Mouse (Mus musculus): Measurements from ENCODE around the gene Zbed5.
A peak's percentile ranks its signal among the peaks of the same experiment; 100 is the strongest.
"Not testable (repeated sequence)": the region's sequence is repeated elsewhere in the genome, so short reads cannot be mapped to it uniquely, and the experiment has no call there.

Gene Zbed5

DNA sequence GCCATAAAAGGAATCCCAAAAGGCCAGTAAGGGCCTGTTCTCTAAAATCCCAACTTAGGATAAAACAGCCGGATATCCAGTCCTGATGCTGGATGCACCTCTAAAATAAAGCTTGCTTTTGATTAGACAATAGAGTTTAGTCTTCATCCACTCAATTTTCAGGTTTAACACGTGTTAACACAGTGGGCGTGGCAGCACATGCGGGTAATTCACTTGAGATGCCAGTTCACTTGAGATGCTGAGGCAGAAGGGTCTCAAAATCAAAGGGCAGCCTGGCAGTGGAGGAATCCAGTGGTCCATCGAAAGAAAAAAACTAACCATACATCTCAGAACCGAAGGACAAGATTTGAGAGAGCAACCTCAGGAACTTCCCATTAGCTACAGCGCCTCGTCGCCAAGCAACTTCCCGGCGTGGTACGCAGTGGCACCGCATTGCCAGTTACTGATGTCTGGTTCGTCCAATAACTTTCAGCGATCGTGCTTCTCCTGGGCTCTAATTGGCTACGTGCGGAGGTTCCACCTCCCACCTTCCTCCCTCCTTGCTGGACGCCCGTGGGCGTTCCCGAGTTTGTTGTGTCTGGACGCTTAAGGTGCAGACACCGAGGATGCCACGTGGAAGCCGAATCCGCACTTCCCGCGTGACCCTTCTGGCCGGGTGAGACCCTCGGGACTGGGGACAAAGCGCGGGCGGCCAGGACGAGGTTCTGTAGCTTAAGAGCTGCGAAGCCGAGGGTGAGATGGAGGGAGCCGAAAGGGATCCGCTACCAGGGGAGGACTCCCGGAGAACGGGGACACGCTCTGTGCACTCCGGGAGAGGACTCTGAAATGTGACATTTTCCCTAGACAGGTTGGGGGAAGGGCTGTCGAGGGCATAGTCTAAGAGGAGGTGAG lies at the start of gene Zbed5:
TSS of gene Zbed5 (plus strand) at position 526 of the 891 bp plus-strand sequence.
- peak; percentile 95 for DNase-seq

DNA sequence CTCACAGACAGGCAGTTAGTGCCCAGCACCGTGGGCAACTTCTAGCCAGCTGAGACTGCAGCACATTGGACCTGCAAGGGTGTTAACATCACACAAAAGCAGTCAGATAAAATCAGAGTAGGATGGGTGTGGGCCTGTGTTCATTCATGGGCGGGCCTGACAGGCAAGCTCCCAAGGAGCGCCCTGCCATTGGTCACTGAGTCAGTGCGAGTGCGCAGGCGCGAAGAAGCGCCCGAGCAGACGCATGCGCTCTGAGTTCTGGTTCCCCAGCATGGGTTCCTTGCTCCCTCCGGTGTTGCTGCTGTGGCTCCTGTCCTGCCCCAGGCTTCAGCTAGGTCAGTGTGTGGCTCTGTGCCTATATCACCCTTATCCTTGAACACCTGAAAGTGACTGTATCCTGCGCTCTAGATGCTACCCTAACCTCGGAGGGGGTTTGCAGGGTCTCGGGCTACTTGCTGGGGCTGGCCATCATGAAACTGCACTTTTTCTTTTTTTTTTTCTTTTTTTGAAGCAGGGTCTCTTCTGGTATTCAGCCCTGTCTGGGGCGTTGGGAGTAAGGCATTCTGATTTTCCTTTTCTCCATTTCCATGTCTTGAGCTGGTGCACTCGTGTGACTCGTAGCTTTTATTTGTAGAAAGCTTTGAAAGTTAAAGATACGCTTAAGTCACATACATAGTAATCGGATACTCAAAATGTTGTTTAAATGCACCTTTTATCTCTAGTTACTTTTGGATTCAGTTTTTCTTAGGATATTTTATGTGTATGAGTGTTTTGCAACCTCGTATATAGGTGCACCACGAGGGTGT lies 48.6 kb upstream of the Zbed5 start, which contains the start of gene Sumf2:
TSS of gene Sumf2 (plus strand) at position 235 of the 806 bp plus-strand sequence.
- peak; percentile 97 for DNase-seq

DNA sequence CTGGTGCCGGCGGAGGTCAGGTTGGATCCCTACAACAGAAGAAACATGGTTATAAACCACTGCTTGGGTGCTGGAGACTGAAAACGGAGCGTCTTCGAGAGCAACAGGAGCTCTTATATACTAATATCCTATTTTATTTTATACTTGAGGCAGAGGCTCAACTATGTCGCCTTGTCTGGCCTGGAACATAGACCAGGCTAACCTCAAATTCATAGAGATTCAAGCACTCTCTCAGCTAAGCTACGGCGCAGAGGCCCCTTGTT lies 48.0 kb upstream of the Zbed5 start:
- no peak for DNase-seq

DNA sequence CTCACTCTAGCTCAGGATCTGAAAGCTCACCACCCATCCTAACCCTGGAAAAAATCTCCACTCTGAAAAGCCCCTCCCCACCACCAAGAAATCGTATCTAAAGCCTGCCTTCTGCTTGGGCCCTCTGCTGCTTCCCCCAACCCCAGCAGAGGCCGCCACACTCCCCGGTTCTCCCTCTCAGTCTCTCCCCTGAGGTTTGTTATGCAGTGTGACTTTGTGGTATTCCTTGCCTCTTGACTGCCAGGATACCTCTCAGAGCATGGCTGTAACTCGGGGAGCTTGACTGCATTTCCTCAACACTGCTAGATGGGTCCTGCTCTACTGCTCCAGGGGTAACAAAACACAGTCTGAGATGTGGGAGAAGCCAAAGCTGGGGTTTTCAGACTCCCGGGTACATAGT lies 40.4 kb upstream of the Zbed5 start:
- no peak for DNase-seq

DNA sequence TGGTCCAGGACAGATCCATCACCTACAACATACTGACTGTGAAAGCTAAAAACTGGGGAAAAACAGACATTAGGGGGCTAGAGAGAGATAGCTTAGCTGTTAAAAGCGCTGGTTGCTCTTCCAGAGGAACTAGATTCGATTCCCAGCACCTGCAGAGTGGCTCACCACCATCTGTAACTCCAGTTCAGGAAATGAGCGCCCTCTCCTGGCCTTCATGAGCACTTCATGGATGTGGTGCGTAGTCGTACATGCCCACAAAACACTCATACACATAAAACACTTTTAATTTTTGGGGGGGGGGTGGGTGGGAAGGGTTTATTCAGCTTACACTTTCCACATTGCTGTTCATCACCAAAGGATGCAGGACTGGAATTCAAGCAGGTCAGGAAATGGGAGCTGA lies 39.1 kb upstream of the Zbed5 start:
- DNase-seq: no peak

DNA sequence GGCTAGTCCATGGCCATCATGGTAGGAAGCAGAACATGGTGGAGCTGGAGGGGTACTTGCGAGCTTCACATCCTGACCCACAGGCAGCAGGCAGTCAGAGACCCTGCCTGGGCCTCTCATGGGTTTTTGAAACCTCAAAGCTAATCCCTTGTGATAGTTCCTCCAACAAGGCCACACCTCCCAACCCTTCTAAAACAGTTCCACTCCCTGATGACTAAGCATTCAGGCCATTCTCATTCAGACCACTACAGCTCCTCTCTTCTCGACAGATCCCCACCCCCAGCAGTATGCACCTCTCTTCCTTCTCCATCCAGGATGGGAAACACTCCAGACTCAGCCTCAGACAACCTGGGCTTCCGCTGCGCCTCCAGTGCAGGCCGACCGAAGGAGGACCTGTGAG lies 33.2 kb upstream of the Zbed5 start:
- no peak for DNase-seq

DNA sequence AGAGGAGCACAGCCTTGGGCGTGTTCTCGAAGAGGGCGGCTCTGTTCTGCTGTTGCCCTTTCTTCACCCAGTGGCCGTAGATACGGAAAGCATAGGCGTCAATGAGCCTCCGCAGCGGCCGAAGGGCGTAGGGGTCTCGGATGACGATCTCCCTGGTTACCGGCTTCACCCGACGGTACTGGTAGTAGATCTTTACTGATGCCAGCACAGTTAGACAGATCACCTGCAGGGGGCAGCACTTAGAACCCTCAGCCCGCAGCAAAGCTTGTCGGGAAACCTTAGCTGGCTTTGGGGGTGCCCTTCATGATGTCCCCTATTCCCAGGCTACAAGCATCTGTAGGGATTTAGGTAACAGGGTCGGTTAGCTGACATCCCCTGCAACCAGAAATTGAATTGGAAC lies 31.1 kb upstream of the Zbed5 start:
- peak; percentile 56 for DNase-seq

DNA sequence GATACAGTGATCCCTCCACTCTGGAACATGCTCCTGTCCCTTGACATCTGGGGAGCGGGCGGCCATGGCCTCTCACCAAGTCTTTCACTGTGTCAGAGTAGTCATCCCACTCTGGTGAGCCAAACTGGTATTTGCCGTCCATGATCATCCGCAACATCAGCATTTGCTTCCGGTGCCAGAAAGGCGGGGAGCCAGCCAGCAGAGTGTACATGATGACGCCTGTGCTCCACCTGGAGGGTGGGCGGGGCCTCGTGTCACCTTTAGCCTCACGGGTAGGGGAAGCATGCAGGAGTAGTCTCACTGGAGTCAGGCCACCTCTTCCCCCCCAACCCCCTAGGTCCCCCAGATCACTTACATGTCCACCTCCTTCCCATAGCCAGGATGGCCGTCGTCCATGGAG lies 29.7 kb upstream of the Zbed5 start:
- no peak for DNase-seq

DNA sequence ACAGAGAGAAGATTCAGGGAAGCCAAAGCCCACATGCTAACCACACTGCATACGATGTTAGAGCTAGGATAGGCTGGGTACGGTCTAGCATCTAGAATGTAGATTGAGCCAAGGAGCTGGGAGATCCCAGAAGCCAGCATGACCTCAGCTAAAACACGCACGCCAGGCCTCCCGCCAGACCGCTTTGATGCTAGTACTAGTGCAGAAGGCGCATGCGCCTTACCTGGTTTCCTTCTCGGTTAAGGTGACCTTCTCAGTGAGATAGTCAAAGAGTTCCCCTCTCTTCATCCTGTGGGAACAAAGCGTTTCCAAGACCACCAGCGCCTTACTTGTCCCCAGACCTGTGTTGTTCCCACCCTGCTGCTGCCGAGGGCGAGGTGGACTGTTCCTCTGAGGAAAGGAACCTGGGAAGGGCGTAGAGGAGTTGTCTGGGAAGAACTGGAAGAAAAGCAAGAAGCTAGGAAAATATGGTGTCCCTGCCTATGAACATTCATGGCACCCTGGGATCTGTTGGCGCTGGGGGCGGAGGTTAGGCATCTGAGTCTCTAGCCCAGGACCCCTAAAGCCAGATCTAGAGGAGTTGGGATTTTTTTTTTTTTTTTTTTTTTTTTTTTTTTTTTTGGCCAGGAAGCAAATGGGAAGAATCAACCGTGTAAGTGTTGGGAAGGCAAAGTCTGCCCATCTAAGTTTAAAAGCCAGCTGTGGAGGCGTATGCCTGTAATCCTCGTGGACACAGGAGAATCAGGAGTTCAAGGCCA lies 26.1 kb upstream of the Zbed5 start:
- DNase-seq: no peak

DNA sequence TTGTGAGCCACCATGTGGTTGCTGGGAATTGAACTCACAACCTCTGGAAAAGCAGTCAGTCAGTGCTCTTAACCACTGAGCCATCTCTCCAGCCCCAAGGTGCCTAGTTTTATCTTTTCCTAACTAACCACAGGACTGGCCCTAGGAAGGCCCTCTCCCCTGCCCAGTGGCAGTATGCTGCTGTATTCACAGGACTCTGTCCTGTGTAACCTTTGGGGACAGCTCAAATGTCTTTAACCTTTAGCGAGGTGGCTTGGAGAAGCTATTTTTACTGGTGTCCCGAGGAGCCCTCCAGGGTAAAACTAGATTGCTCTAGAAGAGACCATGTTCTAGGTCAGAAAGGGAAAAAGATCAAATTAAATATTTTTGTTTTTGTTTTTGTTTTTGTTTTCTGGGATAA lies 24.3 kb upstream of the Zbed5 start:
- no peak for DNase-seq

DNA sequence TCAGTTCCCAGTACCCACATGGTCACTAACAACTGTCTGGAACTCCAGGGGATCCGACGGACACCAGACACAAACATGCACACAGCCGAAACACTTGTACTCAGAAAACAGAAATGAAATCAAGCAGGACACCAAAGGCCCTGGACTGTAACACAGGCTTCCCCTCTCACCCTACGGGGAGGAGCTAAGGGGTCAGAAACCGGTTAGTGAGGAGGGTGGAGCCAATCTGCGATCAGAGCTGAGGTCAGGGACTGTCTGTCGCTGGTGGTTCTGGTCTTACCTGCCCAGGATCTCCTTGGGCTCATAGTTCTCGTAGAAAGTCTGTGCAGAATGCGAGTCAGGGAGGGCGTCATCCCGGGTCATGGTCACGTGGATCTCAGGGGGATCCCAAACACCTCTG lies 21.6 kb upstream of the Zbed5 start:
- no peak for DNase-seq

DNA sequence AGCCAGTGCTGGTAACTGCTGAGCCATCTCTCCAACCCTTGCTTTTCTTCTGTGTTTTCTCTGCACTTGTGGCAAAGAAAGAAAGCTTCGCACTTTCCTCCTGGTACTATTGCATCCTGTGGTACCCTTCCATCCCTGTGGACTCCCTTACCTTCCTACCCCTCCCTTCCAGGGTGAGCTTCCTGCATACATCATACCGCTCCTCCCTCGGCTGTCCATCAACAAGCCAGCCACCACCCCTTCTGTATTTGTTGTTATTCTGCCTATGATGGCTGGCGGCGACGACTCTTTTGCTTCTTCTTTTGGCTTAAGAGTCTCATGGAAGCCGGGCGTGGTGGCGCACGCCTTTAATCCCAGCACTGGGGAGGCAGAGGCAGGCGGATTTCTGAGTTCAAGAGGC lies 20.4 kb upstream of the Zbed5 start:
- DNase-seq: no peak

DNA sequence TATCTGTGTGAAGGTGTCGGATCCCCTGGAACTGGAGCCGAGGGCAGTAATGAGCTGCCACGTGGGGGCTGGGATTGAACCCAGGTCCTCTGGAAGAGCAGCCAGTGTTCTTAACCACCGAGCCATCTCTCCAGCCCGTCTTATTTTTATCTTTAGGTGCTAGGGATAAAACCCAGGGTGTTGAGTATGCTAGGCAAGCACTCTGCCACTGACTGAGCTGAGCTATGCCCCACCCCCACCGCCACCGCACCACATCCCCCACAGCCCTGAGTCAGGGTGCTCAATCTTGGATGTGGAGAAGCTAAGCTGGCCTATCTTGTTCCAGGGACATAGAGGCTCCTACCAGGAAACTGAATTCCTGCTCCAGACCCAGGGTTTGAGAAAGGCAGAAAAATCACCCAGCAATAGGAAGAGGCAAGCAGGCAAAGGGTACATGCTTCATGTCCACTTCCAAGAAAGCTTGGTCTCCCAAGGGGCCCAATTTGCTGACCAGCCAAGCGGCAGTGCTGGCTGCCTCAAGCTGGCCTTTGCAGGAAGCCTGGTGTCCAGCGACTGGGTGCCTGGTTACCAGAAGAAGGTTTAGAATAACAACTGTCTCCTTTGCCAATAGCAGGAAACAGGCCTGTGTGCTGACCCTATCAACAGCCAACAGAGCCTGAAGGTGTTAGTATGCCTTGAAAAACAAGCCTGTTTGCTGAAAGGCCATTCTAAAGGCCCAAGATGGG lies 17.6 kb upstream of the Zbed5 start:
- peak; percentile 6 for DNase-seq

DNA sequence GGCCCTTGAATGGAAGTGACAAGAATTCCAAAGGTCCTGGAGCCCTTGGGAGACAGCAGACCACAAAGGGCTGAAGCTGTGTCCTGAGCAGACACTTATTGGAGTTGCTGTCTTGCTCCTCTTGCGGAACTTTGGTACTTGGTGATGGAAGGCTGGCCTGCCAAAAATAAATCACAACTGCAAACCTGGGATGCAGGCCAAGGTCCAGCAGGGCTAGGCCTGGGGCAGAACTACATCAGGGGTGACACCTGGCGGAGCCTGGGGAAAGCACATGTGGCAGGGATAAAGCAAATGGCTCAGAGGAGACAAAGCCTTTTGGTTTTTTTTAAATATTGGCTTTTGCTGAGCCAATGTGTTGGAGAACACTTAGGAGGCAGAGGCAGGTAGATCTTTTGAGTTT lies 16.6 kb upstream of the Zbed5 start:
- DNase-seq: peak; percentile 60

DNA sequence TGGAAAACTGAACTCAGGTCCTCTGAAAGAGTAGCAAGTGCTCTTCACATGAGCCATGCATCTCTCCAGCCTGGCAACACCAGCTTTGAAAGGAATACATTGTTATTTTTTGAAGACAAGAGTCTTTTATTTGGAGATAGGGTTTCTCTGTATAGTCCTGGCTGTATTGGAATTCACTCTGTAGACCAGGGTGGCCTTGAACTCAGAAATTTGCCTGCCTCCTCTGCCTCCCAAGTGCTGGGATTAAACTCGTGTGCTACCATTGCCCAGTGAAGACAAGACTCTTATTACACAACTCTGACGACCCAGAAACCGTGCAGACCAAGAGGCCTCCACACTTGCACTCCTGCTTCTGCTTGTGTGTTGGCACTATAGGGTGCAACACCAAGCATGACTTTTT lies 15.6 kb upstream of the Zbed5 start:
- no peak for DNase-seq

DNA sequence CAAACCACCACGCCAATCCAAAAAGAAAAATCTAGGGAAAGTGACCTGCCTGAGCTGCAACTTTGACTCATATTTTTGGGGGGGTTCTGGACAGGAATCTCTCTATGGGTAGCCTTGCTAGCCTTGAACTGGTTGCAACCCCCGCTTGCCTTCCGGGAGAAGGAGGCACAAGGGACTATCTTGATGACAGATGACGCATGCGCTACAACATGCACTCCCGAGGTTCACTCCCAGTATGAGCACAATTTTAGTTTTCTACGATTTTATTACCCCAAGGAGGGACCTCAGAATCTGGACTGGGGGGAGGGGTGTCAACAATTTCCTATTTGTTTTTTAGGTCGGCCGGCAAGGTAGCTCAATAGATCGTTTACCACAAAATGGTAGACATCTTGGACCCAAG lies 9.3 kb upstream of the Zbed5 start:
- no peak for DNase-seq

DNA sequence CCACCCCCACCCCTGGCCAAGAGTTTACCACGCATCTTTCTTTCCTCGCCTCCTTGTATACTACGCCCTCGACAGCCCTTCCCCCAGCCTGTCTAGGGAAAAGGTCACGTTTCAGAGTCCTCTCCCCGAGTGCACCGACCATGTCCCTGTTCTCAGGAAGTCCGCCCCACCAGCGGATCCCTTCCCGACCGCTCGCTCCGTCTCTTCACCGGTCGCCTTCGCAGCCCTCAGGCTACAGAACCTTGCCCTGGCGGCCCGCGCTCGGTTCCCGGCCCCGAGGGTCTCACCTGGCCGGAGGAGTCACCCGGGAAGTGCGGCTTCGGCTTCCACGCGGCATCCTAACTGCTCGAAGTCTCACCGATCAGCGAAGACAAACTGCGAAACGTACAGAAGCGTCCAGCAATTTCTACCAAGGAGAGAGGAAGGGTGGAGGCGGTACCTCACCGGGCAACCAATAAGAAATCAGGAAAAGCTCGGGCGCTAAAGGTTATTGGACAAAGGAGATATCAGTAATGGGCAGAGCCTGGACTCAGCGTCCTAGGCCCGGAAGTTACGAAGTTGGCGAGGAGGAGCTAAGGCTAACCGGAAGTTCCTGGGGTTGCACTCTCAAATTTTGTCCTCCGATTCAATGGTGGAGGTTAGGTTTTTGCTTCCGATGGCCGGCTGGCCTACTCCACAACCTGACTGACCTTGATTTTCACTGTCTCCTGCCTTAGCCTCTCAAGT lies 8.4 kb upstream of the Zbed5 start, which contains the start of gene Chchd2:
TSS of gene Chchd2 (minus strand) at position 560 of the 726 bp plus-strand sequence.
- peak; percentile 98 for DNase-seq

DNA sequence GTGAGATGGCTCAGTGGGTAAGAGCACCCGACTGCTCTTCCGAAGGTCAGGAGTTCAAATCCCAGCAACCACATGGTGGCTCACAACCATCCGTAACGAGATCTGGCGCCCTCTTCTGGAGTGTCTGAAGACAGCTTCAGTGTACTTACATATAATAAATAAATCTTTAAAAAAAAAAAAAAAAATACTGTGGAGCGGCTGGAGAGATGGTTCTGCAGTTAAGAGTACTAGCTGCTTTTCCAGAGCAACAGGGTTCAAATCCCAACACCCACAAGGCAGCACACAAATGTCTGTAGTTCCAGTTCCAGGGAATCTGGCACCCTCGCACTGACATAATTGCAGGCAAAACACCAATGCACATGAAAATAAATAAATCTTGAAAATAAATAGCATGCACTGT lies 5.1 kb upstream of the Zbed5 start:
- DNase-seq: not testable (repeated sequence)

DNA sequence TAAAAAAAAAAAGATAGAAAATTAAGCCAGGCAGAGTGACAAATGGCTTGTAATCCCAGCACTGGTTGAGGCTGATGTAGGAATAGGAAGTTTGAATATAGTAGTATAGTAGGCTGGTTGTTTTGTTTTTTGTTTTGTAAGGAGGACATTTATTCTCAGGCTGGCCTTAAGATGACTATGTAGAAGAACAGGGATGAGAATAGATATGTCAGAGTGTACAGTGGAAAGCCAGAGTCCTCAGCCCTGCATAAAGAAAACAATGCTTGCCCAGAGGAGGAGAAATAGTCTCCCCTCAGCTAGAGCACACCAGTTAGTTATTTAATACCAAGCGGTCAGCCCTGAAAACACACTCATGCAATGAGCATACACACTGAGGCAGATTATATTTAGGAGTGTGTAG lies 2.9 kb downstream of the Zbed5 start, which contains the start of gene Phkg1:
TSS of gene Phkg1 (minus strand) at position 101 of the 400 bp plus-strand sequence.
- DNase-seq: no peak

DNA sequence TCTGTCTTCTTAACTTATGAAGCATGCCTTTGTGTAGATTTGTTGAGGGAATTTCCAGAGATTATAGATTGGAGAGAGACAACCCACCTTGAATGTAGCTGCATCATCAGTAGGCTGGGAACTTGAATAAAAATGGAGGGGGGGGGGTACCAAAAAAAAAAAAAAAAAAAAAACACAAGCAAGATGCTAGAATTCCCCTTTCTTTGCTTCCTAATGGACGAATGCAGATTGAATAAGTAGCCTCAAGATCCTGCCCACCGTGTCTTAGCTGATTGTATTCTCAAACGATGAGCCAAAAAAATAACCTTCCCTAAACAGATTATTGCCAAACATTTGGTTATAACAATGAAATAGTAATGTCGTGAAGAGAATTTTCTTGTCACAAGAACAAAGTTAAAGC lies 12.3 kb downstream of the Zbed5 start:
- DNase-seq: no peak

DNA sequence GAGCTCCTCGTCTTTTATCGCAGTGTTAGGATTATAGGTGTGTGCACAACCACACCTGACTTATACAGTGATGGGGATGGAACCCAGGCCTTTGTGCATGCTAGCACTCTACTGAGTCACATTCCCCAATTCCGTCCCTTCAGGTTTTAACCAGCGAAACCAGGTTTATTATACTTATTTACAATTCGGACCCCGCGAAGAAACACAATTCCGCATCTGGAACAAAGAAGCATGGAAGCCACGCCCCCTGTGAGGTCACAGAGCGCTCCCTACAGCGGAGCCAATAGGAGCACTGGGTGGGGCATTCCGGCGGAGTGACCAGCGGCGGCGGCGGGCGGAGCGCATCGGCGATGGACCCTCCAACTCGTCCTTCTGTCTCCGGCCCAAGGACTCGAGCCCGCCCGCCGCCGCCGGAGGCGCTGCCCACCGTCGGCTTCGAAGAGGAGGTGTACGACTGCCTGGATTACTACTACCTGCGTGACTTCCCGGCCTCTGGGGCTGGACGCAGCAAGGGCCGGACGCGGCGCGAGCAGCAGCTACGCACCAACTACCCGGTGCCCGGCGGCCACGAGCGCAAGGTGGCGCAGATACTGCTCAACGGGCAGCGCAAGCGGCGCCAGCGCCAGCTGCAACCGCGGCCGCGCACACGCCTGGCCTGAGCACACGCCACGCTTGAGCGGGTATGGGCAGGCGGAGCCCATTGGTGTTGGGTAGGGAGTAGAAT lies 12.9 kb downstream of the Zbed5 start, which contains the start of gene Nupr1l:
TSS of gene Nupr1l (plus strand) at position 299 of the 724 bp plus-strand sequence.
- peak; percentile 97 for DNase-seq
